Mouse (Mus musculus): ENCODE measurements around the gene 4921517D22Rik. TPM values are rescaled to one million over a fixed set of nuclear protein-coding genes. Genes with fewer than 3 reads are reported as not detected.
"Not testable (repeated sequence)": the region's sequence is repeated elsewhere in the genome, so short reads cannot be mapped to it uniquely, and the experiment has no call there.

Gene 4921517D22Rik
- not detected for total RNA-seq (2021)
- long read RNA-seq, experiment 1: 0 reads
- long read RNA-seq, experiment 2: 0 reads

- DNase-seq (ENCODE audit: extremely low spot score in 1 of 2, low spot score in 2 of 2): no peak
- H3K27ac ChIP-seq: no peak within 1 kb of the TSS
- no peak within 1 kb of the TSS for H3K4me3 ChIP-seq
- TF ChIP-seq CTCF (IDR thresholded peaks at IDR 0.05): no peak
- intact Hi-C loops (cut with DNase I): no loop called here
These were observed at the start of gene 4921517D22Rik for GRCm38 (mm10) chr13:59694008-59694407. Gene 4921517D22Rik, minus strand, starts transcription at chr13:59694108.

- DNase-seq (ENCODE audit: extremely low spot score in 1 of 2, low spot score in 2 of 2): no peak
- Histone ChIP-seq H3K4me3 (no peak overlapping the region), H3K27ac (no peak overlapping the region)
- intact Hi-C loops (cut with DNase I): no loop called here
- peak; percentile 34 for TF ChIP-seq CTCF (IDR thresholded peaks at IDR 0.05)
These were observed 47.8 kb upstream of the 4921517D22Rik start for GRCm38 (mm10) chr13:59741697-59742096.

DNA sequence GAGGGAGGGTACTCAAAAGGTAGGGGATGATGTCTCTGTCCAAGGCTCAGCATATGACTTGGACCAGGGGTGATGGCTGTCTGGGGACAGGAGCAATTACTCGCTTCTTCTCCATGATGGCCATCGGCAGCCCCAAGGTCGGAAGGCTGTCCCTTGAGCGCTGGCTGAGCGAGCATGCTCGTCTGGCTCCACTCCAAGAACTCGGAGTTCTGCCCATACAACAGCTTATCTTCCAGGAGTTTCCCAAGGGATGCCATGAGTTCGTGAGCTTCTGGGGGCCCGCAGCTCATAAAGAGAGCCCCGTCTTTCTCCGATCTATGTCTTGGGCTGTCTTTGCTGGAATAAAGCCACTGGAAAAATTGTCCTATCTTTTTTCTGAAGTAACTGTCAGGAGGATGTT, 47.2 kb upstream of the 4921517D22Rik start:
- H3K4me3 ChIP-seq: no peak overlapping the region
- no peak overlapping the region for H3K27ac ChIP-seq
- TF ChIP-seq CTCF (IDR thresholded peaks at IDR 0.05): no peak
- DNase-seq (ENCODE audit: extremely low spot score in 1 of 2, low spot score in 2 of 2): no peak
- intact Hi-C loops (cut with DNase I): no loop called here

DNA sequence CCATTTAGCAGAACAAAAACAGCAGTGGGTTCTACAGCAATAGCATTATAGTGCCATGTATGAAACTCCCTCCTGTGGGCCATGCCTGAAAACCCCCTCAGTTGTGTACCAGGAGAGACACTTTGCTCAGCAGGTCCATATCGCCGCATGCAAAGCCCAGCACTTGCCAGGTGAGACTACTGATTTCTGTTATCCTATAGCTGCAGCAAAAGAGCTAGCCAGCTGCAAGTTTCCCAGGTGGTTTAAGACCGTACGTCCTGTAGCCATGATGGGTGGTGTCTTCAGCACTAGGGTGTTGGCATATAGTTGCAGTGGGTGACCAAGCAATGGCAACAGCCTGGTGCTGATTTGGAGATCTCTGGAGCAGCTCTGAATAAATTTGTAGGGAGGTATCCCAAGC, 45.5 kb upstream of the 4921517D22Rik start:
- TF ChIP-seq CTCF (IDR thresholded peaks at IDR 0.05): no peak
- intact Hi-C loops (cut with DNase I): no loop called here
- no peak overlapping the region for H3K4me3 ChIP-seq
- no peak for DNase-seq (ENCODE audit: extremely low spot score in 1 of 2, low spot score in 2 of 2)
- H3K27ac ChIP-seq: no peak overlapping the region

DNA sequence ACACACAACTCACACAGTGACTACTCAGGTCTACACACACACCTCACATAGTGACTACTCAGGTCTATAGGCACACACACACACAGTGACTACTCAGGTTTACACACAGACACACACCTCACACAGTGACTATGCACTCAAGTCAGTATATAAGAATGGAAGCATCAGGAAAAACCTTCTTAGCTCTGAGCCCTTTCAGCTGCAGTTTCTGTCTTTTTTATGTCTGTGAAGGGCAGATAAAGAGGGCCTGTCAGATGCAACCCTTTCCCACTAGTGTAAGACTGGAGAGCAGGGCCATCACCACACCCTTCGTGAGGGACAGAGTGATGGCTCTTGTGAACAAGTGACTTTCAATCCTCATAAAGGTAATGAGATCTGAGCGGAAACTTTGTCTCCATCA, 44.5 kb upstream of the 4921517D22Rik start:
- no peak for DNase-seq (ENCODE audit: extremely low spot score in 1 of 2, low spot score in 2 of 2)
- intact Hi-C loops (cut with DNase I): no loop called here
- H3K4me3 ChIP-seq: no peak overlapping the region
- no peak overlapping the region for H3K27ac ChIP-seq
- TF ChIP-seq CTCF (IDR thresholded peaks at IDR 0.05): no peak

- Histone ChIP-seq H3K4me3 (no peak overlapping the region), H3K27ac (no peak overlapping the region)
- no peak; the same call in 1 of the 2 replicates for TF ChIP-seq CTCF (IDR thresholded peaks at IDR 0.05)
- no peak for DNase-seq (ENCODE audit: extremely low spot score in 1 of 2, low spot score in 2 of 2)
- intact Hi-C loops (cut with DNase I): no loop called here
These were observed 41.3 kb upstream of the 4921517D22Rik start for GRCm38 (mm10) chr13:59735190-59735589.

- H3K4me3 ChIP-seq; H3K27ac ChIP-seq; DNase-seq (ENCODE audit: extremely low spot score in 1 of 2, low spot score in 2 of 2); intact Hi-C loops (cut with DNase I): not testable (repeated sequence)
These were observed 40.4 kb upstream of the 4921517D22Rik start for GRCm38 (mm10) chr13:59734347-59734746.

DNA sequence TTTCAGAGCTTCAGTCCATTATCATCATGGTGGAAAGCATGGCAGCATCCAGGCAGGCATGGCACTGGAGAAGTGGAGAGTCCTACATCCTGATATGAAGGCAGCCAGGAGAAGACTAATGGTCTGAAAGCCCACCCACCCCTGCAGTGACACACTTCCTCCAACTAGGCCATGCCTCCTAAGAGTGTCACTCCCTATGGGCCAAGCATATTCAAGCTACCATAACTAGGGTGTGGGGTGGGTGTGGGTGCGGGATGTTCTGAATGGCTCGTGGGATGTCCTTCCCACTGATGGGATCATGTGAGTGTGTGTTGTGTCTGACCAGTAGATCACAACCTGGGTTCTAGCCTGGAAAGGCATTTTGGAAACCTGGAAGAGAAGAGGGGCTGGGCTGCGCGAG, 40.0 kb upstream of the 4921517D22Rik start:
- intact Hi-C loops (cut with DNase I): no loop called here
- no peak for DNase-seq (ENCODE audit: extremely low spot score in 1 of 2, low spot score in 2 of 2)

GRCm38 (mm10) chr13:59731652-59732051, 37.7 kb upstream of the 4921517D22Rik start, which contains the start of gene Spata31d1d:
Gene Spata31d1d, minus strand, starts transcription at chr13:59731752.
- TF ChIP-seq CTCF (IDR thresholded peaks at IDR 0.05): no peak

More for the DNA sequence above, 40.0 kb upstream of the 4921517D22Rik start:
- no peak overlapping the region for H3K4me3 ChIP-seq
- H3K27ac ChIP-seq: no peak overlapping the region
- no peak for TF ChIP-seq CTCF (IDR thresholded peaks at IDR 0.05)

GRCm38 (mm10) chr13:59728378-59729093, 34.6 kb upstream of the 4921517D22Rik start:
- Histone ChIP-seq H3K27ac (no peak overlapping the region), H3K4me3 (no peak overlapping the region)
- intact Hi-C loops (cut with DNase I): loop anchor here (2.0 to 5.0 kb wide), 2 partner anchors 51 to 90 kb away; partner anchors contain the start of gene Golm1
- TF ChIP-seq CTCF (IDR thresholded peaks at IDR 0.05): peak; percentile 98
- DNase-seq (ENCODE audit: extremely low spot score in 1 of 2, low spot score in 2 of 2): peak; percentile 80

More at GRCm38 (mm10) chr13:59731652-59732051, 37.7 kb upstream of the 4921517D22Rik start, which contains the start of gene Spata31d1d:
- Histone ChIP-seq H3K4me3 (no peak within 1 kb of the TSS), H3K27ac (no peak within 1 kb of the TSS)
- intact Hi-C loops (cut with DNase I): no loop called here
- no peak for DNase-seq (ENCODE audit: extremely low spot score in 1 of 2, low spot score in 2 of 2)

DNA sequence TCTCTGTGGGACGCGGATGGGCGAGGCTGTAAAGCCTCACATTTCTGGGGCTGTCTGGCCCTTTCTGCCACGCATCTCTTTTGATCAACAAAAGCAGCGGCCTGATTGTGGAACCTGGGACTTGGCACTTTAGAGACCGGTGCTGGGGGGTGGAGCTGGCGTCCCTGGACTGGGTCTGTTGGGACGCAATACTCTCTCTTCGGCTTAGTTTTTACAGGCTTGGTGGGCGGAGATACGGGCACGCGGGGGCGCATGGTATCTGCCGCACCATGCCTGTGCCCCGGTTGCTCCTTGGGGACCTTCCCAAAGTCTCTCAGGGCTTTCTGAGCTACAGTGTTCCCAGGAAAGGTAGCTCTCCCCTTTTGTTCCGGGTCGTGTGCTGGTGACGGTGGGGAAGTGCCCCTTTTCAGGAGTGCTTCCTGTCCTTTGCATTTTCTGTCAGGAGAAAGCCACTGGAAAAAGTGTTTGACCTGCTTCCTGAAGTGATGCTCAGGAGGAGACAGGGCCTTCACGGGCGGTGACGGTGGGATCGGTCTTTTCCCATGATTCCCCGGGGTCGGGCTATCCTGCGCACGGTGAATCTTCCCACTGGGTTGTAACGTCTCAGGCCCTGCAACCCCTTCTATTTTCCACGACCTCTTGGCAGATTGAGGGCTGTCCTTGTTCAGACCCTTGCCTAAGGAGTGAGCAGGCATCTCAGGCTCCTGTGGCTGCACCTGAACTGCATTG, 32.4 kb upstream of the 4921517D22Rik start:
- Histone ChIP-seq H3K4me3 (no peak overlapping the region), H3K27ac (no peak overlapping the region)
- DNase-seq (ENCODE audit: extremely low spot score in 1 of 2, low spot score in 2 of 2): no peak
- TF ChIP-seq CTCF (IDR thresholded peaks at IDR 0.05): no peak
- intact Hi-C loops (cut with DNase I): loop anchor here (5.0 kb wide), 1 partner anchor 49 kb away; the partner anchor contains the start of gene Golm1

DNA sequence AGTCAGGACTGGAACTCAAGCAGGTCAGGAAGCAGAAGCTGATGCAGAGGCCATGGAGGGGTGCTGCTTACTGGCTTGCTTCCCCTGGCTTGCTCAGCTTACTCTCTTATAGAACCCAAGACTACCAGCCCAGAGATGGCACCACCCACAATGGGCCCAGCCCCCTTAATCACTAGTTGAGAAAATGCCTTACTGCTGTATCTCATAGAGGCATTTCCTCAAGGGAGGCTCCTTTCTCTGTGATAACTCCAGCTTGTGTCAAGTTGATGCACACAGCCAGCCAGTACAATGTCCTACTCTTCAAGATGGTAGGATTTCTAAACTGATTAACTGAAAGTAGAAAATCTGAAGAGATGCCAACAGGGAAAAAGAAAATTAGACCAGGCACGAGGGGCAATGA, 28.2 kb upstream of the 4921517D22Rik start:
- intact Hi-C loops (cut with DNase I); H3K27ac ChIP-seq; DNase-seq (ENCODE audit: extremely low spot score in 1 of 2, low spot score in 2 of 2); H3K4me3 ChIP-seq: not testable (repeated sequence)

Data from left cerebral cortex, adult 2 months (tissue).